Mouse (Mus musculus) heart, postnatal 0 days (tissue): ENCODE data around the gene Polr1a.

Source experiments
- CTCF ChIP-seq: IDR thresholded peaks from 2 replicates; pipeline ENCODE4 v1.5.1; 2016; ENCODE audit warnings: antibody characterized with exemption, control low read depth, low read depth
- EP300 ChIP-seq: IDR thresholded peaks from 2 replicates; pipeline ENCODE4 v1.6.1; 2016; ENCODE audit warnings: antibody characterized with exemption, low read depth

DNA sequence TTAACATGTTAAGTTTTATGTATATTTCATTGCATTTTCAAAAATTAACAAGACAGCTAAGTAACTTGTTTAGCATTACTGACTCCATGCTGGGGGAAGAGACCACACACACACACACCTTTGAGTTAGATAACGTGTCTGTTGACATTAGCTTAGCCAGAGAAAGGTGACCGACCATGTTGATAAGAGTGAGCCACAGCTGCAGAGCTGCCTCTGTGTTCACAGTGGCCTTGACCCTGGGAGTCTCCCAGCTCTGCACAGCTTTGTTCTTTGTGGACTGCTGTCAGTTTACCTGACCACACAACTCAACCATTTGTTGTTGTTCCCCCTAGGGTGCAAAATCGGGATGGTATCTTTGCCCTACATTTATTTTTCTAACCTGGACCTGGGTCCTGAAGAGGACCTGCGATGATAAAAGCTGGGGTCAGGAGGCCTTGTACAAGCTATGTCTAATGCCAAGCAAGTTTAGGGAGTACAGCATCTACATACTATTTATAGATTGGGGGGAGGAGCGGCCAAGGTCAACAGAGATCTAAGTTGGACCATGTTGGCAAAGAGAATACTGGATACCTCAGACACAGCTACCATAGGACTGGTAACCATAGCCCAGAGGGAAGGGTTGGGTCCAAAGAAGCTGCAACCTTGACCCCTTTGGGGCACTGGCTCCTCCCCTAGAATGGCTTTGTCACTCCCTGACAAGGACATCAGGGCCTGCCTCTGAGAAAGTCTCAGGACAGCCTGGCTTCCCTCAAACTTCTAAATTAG lies 3.0 kb downstream of the Polr1a start:
- TF ChIP-seq CTCF (no peak), EP300 (no peak)
